Mouse (Mus musculus) WW6 (cell line): ENCODE data around the gene Pde8b.

Source experiments
- DNase-seq: peaks from one replicate; pipeline ENCODE4 v3.0.0-alpha.2; 2013; ENCODE audit warnings: low read depth, low spot score

Pde8b gene

GRCm38 (mm10) chr13:95140460-95141079 lies 109.6 kb downstream of the Pde8b start:
- DNase-seq = no peak

GRCm38 (mm10) chr13:95135326-95136150 lies 114.6 kb downstream of the Pde8b start:
- DNase-seq = no peak

DNA sequence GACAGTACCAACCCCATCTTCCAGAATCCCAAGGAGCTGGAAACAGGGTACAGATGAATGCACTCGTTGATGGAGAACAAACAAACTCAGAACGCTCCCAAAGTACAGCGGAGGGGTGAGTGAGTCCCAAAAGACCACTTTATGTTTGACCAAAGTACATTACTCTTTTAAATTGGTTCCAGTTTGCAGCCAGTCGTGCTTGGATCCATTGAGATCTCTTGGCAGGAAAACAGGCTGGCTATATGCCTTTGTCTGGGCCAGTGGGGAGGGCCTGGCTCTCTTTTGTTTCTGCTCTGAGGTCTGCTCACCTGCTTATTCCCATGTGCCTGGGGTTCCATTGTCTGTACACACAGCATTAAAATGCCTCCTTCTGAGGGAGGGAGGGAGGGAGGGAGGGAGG lies 118.3 kb downstream of the Pde8b start:
- DNase-seq = no peak

DNA sequence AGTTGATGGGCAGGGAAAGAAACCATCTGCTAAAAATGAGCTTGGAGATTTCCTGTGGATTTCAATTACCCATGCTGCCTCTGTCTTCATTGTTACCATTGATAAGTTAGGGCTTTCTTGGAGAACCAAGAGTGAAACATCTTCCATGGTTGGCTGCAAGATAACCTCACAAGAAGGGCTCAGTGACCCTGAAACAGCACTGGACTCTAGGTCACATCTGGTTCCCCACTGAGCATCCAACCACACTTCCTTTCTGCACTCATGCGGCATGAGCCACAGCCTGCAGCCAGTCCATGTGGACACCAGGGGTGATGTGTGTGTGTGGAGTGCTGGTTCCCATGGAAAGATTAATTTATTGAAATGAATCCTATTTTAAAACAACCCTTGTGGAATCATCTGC lies 119.1 kb downstream of the Pde8b start:
- DNase-seq = no peak

GRCm38 (mm10) chr13:95127288-95127687 lies 122.8 kb downstream of the Pde8b start:
- no peak for DNase-seq

GRCm38 (mm10) chr13:95126801-95127200 lies 123.3 kb downstream of the Pde8b start:
- DNase-seq = no peak

DNA sequence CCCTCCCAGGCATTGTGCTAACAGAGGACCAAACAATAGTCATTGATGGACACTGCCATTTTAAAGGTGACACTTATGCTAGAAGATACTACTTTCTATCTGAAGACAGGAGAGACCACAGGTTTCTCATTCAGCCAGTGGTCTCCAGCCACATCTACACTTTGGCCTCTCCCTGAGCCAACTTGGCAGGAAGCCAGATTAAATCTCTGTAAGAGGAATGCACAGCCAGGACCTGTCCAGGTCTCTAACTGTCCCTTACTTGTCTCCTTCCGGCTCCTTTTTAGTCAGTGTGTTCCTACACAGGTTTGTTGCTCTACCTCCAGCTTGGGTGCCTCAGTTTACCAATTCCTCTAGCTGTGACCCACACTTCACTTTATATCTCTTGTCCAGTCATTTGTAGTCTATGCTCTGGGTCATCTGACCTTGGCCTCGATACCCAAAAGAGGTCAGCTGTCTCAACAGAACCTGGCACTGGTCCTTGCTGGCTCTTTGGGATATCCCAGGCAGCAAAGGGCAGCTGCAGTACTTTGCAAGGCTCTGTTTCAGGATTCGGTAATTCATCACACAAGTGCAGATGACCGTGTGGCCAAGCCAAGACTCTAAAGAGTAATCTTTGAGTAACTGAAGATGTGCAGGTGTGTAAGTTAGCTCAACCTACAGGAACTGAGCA lies 124.5 kb downstream of the Pde8b start:
- DNase-seq = no peak

DNA sequence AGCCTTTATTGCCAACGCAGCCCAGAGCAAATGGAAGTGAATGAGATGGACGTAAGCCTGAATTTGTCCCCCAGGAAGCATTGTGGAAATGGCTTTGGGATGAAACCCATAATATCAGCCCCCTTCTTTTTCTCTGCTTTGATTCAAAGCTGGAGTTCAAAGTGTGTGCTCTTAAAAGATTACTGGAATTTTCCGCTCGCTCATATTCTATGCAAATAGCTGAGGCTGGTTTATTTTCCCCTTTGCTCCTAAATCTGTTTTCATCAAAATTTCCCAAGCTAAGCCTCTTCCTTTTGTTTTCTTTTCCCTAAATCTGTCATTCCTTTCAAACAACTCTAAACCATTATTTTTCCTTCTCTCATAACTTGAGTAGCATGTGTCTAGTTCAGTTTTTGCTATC lies 129.6 kb downstream of the Pde8b start:
- DNase-seq = no peak

DNA sequence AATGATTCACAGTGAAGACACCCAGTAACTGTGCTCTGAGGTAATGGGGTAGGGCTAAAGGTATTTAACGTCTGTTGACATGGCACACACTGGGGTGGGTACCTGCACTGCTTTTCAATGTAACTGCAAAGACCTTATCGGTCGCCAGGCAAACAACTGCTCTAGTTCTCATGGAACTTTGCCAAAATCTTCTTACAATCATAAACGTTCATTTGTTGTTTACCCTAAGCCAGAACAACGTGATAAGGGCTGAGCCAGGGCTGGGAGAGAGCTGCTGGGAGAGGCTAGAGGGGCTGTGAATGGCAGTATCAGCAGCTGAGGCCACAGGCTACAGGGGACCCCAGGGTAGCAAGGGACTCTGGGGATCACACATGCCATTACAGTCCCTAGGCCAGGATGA lies 136.4 kb downstream of the Pde8b start:
- DNase-seq = no peak

DNA sequence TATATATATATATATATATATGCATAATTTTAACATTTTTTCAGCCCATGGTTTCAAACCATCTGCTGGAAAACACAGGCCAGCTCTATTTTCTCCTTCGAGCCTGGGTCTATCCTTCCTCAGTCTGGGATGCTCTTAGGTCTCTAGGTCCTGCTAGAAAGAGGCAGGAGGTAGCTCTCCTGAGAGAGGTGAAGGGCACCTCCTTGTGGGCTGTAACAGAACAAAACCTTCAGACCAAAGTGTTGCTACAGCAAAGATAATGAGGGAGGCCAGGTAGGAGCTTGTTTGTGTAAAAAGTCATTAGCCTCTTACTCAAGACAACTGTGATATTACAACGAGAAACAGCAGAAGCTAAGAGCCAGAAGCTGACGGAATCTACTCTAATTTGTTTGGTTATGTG lies 140.6 kb downstream of the Pde8b start:
- DNase-seq = no peak

DNA sequence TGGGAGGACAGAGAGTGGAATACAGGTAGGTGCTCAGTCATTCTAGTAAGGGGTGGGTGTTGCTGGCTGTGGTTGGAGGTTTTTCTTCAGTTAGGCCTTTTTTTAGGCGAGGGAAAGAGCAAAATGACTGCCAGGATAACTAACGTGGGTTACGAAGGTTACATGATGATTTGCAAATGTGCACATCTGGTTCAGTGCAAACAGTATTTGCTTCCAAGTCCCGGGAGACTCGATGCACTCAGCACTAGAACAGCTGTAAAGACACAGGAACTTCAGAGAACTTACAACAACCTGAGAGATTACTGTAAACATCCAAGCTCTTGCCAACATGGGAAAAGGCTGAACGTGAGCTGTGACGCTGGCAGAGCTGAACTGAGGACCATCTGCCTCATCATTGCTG lies 142.1 kb downstream of the Pde8b start:
- DNase-seq = no peak

DNA sequence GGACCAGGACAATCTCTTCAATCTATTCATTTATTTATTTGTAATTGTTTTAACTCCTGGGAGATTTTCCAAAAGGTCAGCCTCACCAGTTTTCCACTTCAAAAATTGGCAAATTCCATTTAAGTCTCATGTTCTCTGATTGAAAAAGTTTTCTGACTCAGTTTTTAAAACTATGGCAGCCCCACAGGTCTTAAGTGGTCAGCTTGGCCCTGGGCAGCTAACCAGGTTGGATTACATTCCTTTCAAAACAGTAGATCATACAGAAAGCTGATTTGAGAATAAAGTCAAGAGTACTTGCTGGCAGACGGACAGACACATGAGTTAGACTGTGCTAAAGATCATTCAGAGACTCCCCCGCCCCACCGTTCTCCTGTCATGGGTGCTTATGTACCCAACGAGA lies 145.3 kb downstream of the Pde8b start:
- no peak for DNase-seq

DNA sequence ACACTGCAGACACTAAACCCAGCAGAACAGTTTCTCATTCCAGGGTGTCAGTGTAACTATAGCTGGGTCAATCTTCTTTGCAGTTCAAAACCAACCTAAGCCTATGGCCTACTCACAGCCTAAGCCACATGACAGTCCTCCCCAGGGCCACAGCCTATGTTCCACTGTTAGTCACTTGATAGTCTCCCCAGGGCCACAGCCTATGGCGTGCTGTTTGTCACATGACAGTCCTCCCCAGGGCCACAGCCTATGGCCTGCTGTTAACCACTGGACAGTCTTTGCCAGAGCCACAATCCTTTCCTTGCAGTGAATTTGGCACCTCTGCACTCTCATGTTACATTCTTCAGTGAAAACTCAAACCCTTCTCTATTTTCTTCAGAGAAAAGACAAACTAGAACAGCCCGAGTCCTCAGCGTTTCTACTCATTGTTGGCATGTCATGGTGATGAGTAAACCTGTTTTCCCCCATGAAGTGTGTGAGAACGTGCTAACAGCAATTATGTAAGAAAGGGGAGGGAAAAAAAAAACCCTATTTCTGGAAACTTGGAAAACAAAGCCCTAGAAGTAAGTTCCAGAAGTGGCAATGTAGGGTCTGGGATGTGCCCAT lies 147.0 kb downstream of the Pde8b start:
- no peak for DNase-seq

DNA sequence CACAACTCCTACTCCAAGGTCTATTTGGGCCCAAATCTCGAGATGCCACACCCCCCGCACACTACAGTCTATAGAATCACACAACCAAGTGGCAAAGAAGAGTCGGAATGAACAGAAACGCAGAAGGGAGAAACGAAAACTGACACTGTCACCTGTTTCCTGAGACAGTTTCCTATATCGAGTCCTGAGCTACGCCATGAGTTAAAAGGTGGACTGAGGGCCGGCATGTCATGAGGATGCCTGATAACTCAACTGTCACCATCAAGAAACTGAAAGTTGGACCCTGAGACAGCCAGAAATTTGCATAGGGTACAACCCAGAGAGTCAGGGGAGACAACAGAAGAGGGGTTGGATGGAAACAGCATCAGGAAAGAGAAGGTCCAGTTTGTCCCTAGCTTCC lies 148.8 kb downstream of the Pde8b start:
- no peak for DNase-seq

DNA sequence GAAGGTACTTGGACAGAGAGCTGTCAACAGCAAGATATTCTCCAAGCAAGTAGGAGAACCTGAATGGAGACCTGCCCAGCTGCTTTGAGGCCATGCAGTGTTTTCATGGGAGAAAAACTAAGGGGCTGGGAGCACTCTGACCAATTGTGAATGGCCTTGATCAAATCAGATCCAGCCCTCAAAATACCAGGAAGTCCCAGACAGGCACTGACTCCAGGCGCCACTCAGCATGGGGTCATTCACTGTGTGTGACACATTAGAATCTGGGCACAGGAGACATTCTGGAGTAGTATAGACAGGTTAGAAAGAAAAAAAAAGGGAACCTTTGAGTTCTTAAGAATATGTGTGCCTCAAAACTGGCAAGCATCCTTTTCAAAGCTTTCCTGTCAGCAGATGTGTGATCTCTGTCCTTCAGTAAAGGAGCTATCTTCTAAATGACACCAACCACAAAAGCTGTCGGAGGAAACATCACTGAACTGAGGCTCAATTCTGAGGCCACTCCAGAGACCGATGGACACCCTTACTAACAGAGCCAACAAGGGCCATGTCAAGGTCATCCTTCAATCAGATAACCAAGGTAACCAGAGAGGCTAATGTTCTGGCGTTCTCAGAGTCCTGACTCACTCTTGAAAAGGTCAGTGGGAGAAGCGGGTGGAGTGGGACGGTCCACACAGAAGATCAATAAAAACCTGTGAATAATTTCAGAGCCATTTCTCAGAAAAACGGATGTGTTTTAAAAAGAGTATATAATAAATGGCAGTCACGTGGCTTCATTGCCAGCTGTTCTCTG lies 151.0 kb downstream of the Pde8b start:
- DNase-seq = no peak

GRCm38 (mm10) chr13:95096646-95097045 lies 153.5 kb downstream of the Pde8b start:
- DNase-seq = no peak

- no peak for DNase-seq
Measured at GRCm38 (mm10) chr13:95095860-95096259, 154.3 kb downstream of the Pde8b start.

DNA sequence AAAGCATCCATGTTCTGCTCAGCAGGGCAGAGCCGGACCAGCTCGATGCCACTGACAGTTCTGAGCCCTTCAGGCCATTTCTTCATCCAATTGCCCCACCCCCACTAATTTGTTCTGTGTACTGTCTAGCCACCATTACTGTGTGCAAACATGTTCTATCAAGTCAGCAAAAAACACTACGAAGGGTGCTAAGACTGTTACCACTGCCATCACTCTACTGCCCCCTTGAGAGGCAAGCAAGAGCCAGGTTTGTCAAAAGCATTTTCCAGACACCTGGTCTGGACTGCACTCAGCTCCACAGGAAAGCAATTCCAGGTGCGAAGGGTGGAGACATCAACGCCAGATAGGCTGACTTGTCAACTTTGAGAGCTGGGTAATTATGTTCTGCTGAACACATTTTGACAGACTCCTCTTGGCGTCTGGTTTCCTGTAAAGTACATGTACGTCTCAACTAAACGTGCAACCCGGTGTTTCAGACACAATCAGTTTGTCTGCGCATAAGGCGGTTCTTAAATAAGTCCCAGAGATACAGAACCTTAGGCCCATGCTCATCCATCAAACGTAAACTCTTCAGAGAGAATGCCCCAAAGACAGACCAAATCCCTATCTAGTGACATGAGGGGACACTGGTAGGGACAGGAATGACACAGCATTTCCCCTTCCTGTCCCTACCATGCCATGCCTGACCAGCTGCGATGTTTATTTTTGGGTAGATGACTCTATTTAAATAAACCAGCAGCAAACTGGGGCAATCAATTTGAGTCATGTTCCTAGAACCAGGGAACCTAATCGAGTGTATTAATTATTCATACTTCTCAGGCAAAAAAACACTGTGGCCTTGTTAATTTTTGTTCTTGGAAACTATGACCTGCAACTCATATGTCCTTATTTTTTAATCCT lies 158.3 kb downstream of the Pde8b start:
- no peak for DNase-seq

DNA sequence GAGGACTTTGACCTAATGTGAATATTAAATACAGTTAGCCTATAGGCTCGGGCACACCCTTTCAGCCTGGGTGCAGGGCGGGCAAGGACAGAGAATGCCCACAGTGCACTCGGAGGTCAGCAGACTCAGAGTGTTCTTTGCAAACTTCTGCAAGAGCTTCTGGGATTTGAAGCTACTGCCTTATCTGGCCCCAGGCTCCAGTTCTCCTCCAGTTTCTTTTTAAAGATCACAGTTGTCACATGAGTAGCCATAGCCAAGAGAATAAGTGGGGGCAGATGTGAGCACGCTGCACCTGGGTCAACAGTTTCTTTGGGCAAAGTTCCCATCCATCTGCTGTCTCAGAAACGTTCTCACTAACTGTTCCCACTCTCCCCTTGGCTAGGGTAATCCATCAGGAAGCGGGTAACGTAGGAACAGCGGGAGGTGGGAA lies 162.8 kb downstream of the Pde8b start:
- DNase-seq = no peak

- DNase-seq = no peak
Measured at GRCm38 (mm10) chr13:95086033-95086432, 164.1 kb downstream of the Pde8b start.

DNA sequence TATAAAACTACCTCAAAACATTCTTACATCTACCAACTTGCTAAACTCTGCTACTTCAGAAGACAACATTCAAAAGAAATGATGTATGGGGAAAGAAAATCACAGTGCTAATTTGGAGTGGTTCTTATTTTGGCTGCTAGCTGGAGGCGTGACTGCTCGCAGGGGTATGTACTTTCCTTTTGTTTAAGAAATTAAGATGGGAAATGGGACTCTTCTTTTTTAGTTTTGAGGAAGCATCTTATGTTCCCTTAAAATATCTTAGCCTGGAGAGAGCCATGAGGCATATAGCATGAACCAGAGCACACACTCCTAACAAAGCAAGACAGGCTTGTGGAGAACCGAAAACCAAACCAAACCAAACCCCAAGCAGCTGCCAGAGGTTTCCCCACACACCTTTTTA lies 167.5 kb downstream of the Pde8b start:
- DNase-seq = no peak
